ENCODE assay signal across 9 mouse cellular contexts in genomic region chr2:129715671-129716070, GRCm38 (mm10). TPM values are rescaled to one million over a fixed set of nuclear protein-coding genes. Genes with fewer than 3 reads are reported as not detected.
A peak's percentile ranks its signal among the peaks of the same experiment; 100 is the strongest.
DNase-seq lines count a peak whose midpoint lies in the region; ATAC-seq and TF ChIP-seq lines count a peak whose summit lies in the region.
"Had no signal": no experiment of that assay in that cellular context is flagged by ENCODE, and none has a peak within 500 bp of the region (broad histone marks: within the 10 kb centered on the region; RNA-seq: fewer than 3 reads in every experiment).

No protein-coding gene starts in this region.

- H3K9ac ChIP-seq in heart, postnatal 0 days (replicated peaks; ENCODE audit: low read depth, low read length), result no peak overlapping the region
- H3K9ac ChIP-seq in CH12.LX (ENCODE audit: insufficient read depth, low read depth), result no peak overlapping the region

- no peak for TF ChIP-seq EP300 in heart, postnatal 0 days (IDR thresholded peaks at IDR 0.05; ENCODE audit: low read depth)
- TF ChIP-seq EP300 in CH12.LX (IDR thresholded peaks at IDR 0.05; ENCODE audit: low read length), result no peak

- dilution Hi-C loops in CH12.LX (cut with MboI; ENCODE audit: extremely low pct_ligation_motif_present, extremely low pct_unique_long_range_greater_than_20kb, low sequenced_read_pairs), result no loop called here

- TF ChIP-seq CTCF in heart, postnatal 0 days (IDR thresholded peaks at IDR 0.05; ENCODE audit: low read depth), result peak; percentile 82
- peak in 1 of 2 experiments; percentile 88; a peak in 2 of 4 replicates for TF ChIP-seq CTCF in CH12.LX (conservative IDR thresholded peaks at IDR 0.05 in 1 of 2, IDR thresholded peaks at IDR 0.05 in 1 of 2; ENCODE audit: low read depth in 2 of 2, low read length in 2 of 2)

- no peak overlapping the region for H3K4me3 ChIP-seq in heart, postnatal 0 days (ENCODE audit: low read depth, low read length)
- no peak overlapping the region for H3K4me3 ChIP-seq in CH12.LX (replicated peaks in 1 of 3; ENCODE audit: low read depth in 2 of 3, low read length in 2 of 3, poor library complexity in 1 of 3)

- in situ Hi-C loops in CH12.LX (cut with MboI; ENCODE audit: low pct_ligation_motif_present, low pct_unique_long_range_greater_than_20kb, low sequenced_read_pairs), result no loop called here

- ATAC-seq in heart, postnatal 0 days (ENCODE audit: insufficient read depth, low read depth), result no peak

- peak; percentile 40 for TF ChIP-seq RAD21 in CH12.LX (IDR thresholded peaks at IDR 0.05; ENCODE audit: low read depth, low read length)

- H3K4me1 ChIP-seq in heart, postnatal 0 days (ENCODE audit: control insufficient read depth, insufficient read depth), result no peaks in the 10 kb centered on the region
- no peaks in the 10 kb centered on the region for H3K4me1 ChIP-seq in CH12.LX (ENCODE audit: control insufficient read depth in 1 of 2, insufficient read depth in 2 of 2)

- whole genome bisulfite sequencing in heart, postnatal 0 days, result 16% methylated on average over 10 of the region's 10 CpGs

- H3K36me3 ChIP-seq in heart, postnatal 0 days (replicated peaks; ENCODE audit: control insufficient read depth, insufficient read depth, low read length), result no peaks in the 10 kb centered on the region
- H3K36me3 ChIP-seq in CH12.LX (replicated peaks in 1 of 2; ENCODE audit: control insufficient read depth in 1 of 2, insufficient read depth in 1 of 2, low read length in 1 of 2), result no peaks in the 10 kb centered on the region
- H3K36me3 ChIP-seq in splenic B cell, adult 2 months (ENCODE audit: control insufficient read depth, insufficient read depth, low read length, poor library complexity, severe bottlenecking), result no peaks in the 10 kb centered on the region

- H3K9me3 ChIP-seq in heart, postnatal 0 days (replicated peaks; ENCODE audit: control insufficient read depth, low read length), result no peaks in the 10 kb centered on the region
- H3K9me3 ChIP-seq in CH12.LX (replicated peaks; ENCODE audit: low read length), result peaks cover 5% of the 10 kb centered on the region

- intact Hi-C loops in heart, postnatal 10 days (cut with DNase I), result loop anchor here (5.0 kb wide), 2 partner anchors 157 to 213 kb away; no protein-coding TSS in a partner anchor

- no peak for TF ChIP-seq POLR2A in CH12.LX (IDR thresholded peaks at IDR 0.05; ENCODE audit: low read depth, low read length)

- H3K27ac ChIP-seq in heart, postnatal 0 days (ENCODE audit: low read depth), result no peak overlapping the region
- no peak overlapping the region for H3K27ac ChIP-seq in CH12.LX (ENCODE audit: insufficient read depth, low read depth)

- no peaks in the 10 kb centered on the region for H3K79me2 ChIP-seq in CH12.LX (replicated peaks; ENCODE audit: control insufficient read depth, extremely low read depth, insufficient read depth, poor library complexity, severe bottlenecking)

- no peak overlapping the region for H3K4me2 ChIP-seq in heart, postnatal 0 days (ENCODE audit: low read depth, low read length)
- H3K4me2 ChIP-seq in CH12.LX (ENCODE audit: insufficient read depth, low read depth, poor library complexity, severe bottlenecking), result no peak overlapping the region

- no peaks in the 10 kb centered on the region for H3K27me3 ChIP-seq in heart, postnatal 0 days (ENCODE audit: control insufficient read depth, insufficient read depth, low read length)
- H3K27me3 ChIP-seq in CH12.LX (replicated peaks), result peaks cover 89% of the 10 kb centered on the region
- H3K27me3 ChIP-seq in splenic B cell, adult 2 months (ENCODE audit: control insufficient read depth, insufficient read depth, low read length, poor library complexity, severe bottlenecking), result no peaks in the 10 kb centered on the region

- DNase-seq in heart, postnatal 0 days (ENCODE audit: low spot score), result peak; percentile 55
- no peak for DNase-seq in heart, adult 9 months (ENCODE audit: low spot score in 2 of 2)
- DNase-seq in CH12.LX (ENCODE audit: extremely low read depth), result peak; percentile 47
- peak; percentile 85 for DNase-seq in adrenal gland, postnatal 14 days
- DNase-seq in heart, postnatal 10 days, result peak; percentile 65 to 82
- peak; percentile 29 to 38 for DNase-seq in lung, adult 18-20 months
- DNase-seq in splenic B cell, adult 2 months (ENCODE audit: low read depth, low spot score), result peak; percentile 47
- no peak for DNase-seq in frontal cortex, postnatal 14 days (ENCODE audit: low spot score in 2 of 2)

TF ChIP-seq in CH12.LX, 34 proteins besides CTCF, POLR2A, EP300 and RAD21:
- no peak for TF ChIP-seq MAFK (IDR thresholded peaks at IDR 0.05; ENCODE audit: insufficient replicate concordance, low read length)
- TF ChIP-seq SMC3 (IDR thresholded peaks at IDR 0.05; ENCODE audit: low read depth, low read length), result peak; percentile 87
- TF ChIP-seq SIN3A (IDR thresholded peaks at IDR 0.05; ENCODE audit: low read length), result peak; percentile 25; the same call in 1 of the 2 replicates
- TF ChIP-seq MXI1 (IDR thresholded peaks at IDR 0.05; ENCODE audit: low read depth, low read length), result peak; percentile 16; the same call in 1 of the 2 replicates
- TF ChIP-seq POLR2AphosphoS2 (IDR thresholded peaks at IDR 0.05; ENCODE audit: low read depth, low read length), result no peak

RNA-seq across cellular contexts. Expression of gene Pdyn, which starts 16.0 kb away (rescaled TPM):
- total RNA-seq in heart, postnatal 0 days (2014; rRNA removed; ENCODE audit: low replicate concordance), result 0.81 TPM in 1 of 2 replicates, not detected in the other
- 0.04 TPM in 2 replicates for polyA plus RNA-seq in heart, postnatal 0 days (2015; fragmentation: Nextera tagmentation; extraction: Ambion mirVana)
- total RNA-seq in CH12.LX (2012; rRNA removed) (not detected in 2 replicates), CH12.LX (2014; rRNA removed) (not detected in 2 replicates)
- polyA plus RNA-seq in CH12.LX (2012; ENCODE audit: insufficient read length, low read depth), result not detected in 2 replicates
- total RNA-seq in adrenal gland, postnatal 14 days (2021), result not detected in 2 replicates
- total RNA-seq in heart, postnatal 10 days (2021), result not detected
- polyA plus RNA-seq: liver, embryonic 16.5 days had no signal

Comparison
In these comparisons a context has a peak if more than half of its experiments do, and no peak if none do; other contexts are left out.
1. DNase-seq: peak in heart, postnatal 0 days (single experiment), CH12.LX (single experiment), adrenal gland, postnatal 14 days (single experiment), heart, postnatal 10 days (2 of 2), lung, adult 18-20 months (2 of 2) and splenic B cell, adult 2 months (single experiment); none in heart, adult 9 months (0 of 2) and frontal cortex, postnatal 14 days (0 of 2).